Mouse (Mus musculus) megakaryocyte, embryonic 14.5 days (primary cell): ENCODE data around the gene Eif2b4.

ENCODE experiments used
- FLI1 ChIP-seq: IDR thresholded peaks from 2 replicates; pipeline ENCODE4 v1.6.1; 2012; ENCODE audit warnings: low read length, inconsistent platforms, mixed read lengths
- GATA1 ChIP-seq: IDR thresholded peaks from 3 replicates; pipeline ENCODE4 v1.6.1; 2012; ENCODE audit warnings: mixed read lengths, low read length, inconsistent platforms, borderline replicate concordance

GRCm38 (mm10) chr5:31219070-31219469 is 25.8 kb upstream of the Eif2b4 start:
- no peak for TF ChIP-seq GATA1
- TF ChIP-seq FLI1 = no peak
